Mouse (Mus musculus) embryonic facial prominence, embryonic 14.5 days (tissue): ENCODE results near the gene Zbtb39. TPM values are rescaled to one million over a fixed set of nuclear protein-coding genes. Genes with fewer than 3 reads are reported as not detected.

Experiments
- ATAC-seq: fragments of 200-750 bp; cut with Nextera tagmentation; 2 replicates; pipeline ENCODE4 v1.8.0; 2017; ENCODE audit warnings: low read depth, moderate number of reproducible peaks, moderate TSS enrichment
- DNase-seq: peaks from one replicate; pipeline ENCODE4 v3.0.0-alpha.2; 2015; ENCODE audit warnings: low spot score
- H3K27ac ChIP-seq: fragments of 300-500 bp; sonication (generic); replicated peaks from 2 replicates; pipeline ENCODE4 v1.5.1; 2014; ENCODE audit warnings: low read depth, mild to moderate bottlenecking, low read length, moderate library complexity
- H3K27me3 ChIP-seq: fragments of 300-500 bp; sonication (generic); replicated peaks from 2 replicates; pipeline ENCODE4 v1.6.1; 2014; ENCODE audit warnings: low read length; ENCODE audit not compliant: control insufficient read depth, insufficient read depth
- H3K36me3 ChIP-seq: fragments of 300-500 bp; sonication (generic); 2 replicates; pipeline ENCODE4 v1.6.1; 2014; ENCODE audit warnings: low read length, mixed read lengths; ENCODE audit not compliant: control insufficient read depth, insufficient read depth
- H3K4me1 ChIP-seq: fragments of 300-500 bp; sonication (generic); 2 replicates; pipeline ENCODE4 v1.6.1; 2014; ENCODE audit warnings: antibody characterized with exemption, low read length; ENCODE audit not compliant: control insufficient read depth, insufficient read depth
- H3K4me2 ChIP-seq: fragments of 300-500 bp; sonication (generic); 2 replicates; pipeline ENCODE4 v1.6.1; 2014; ENCODE audit warnings: low read depth, mild to moderate bottlenecking, low read length, moderate library complexity, mixed read lengths
- H3K4me3 ChIP-seq: fragments of 300-500 bp; sonication (generic); 2 replicates; pipeline ENCODE4 v1.5.1; 2014; ENCODE audit warnings: low read depth, mild to moderate bottlenecking, low read length
- H3K9ac ChIP-seq: fragments of 300-500 bp; sonication (generic); 2 replicates; pipeline ENCODE4 v1.6.1; 2014; ENCODE audit warnings: low read depth, mild to moderate bottlenecking, low read length, moderate library complexity, mixed read lengths
- H3K9me3 ChIP-seq: fragments of 300-500 bp; sonication (generic); 2 replicates; pipeline ENCODE4 v1.6.1; 2016; ENCODE audit warnings: low read length; ENCODE audit not compliant: control insufficient read depth
- WGBS: fragments of 180-500 bp; shearing (Covaris S2); extraction: QIAGEN DNeasy Blood & Tissue Kit; methylation state at CpG from one replicate; pipeline ENCODE4 v1.1.7; 2014; 5-methylcytosine and 5-hydroxymethylcytosine counted together
- polyA plus RNA-seq: library from polyadenylated mRNA; unstranded; fragments of >200 nt; fragmentation: Nextera tagmentation; extraction: Ambion mirVana; gene quantifications from 2 replicates; pipeline ENCODE4 v1.2.1, GENCODE M21; 2014

Gene Zbtb39
- polyA plus RNA-seq, 1 experiment from 2014 or later = 3.7 TPM

GRCm38 (mm10) chr10:127730285-127730932 lies 8.9 kb upstream of the Zbtb39 start:
- H3K4me3 ChIP-seq = no peak overlapping the region
- 48% methylated on average over 11 of the region's 11 CpGs for WGBS
- no peak for ATAC-seq

GRCm38 (mm10) chr10:127730933-127731310 lies 8.4 kb upstream of the Zbtb39 start:
- H3K4me3 ChIP-seq = no peak overlapping the region
- DNase-seq (peak; percentile 56), ATAC-seq (0 out of 2 replicates have a peak, but pooled peaks have one; percentile 35)
- H3K9ac ChIP-seq = no peak overlapping the region
- H3K27me3 ChIP-seq = 0 out of 2 replicates have a peak, but pooled peaks cover 4% of the 10 kb centered on the region
- no peaks in the 10 kb centered on the region for H3K36me3 ChIP-seq
- H3K4me1 ChIP-seq = no peaks in the 10 kb centered on the region
- H3K4me2 ChIP-seq = no peak overlapping the region
- 33% methylated on average over 9 of the region's 9 CpGs for WGBS
- H3K27ac ChIP-seq = no peak overlapping the region
- H3K9me3 ChIP-seq = no peaks in the 10 kb centered on the region

More at GRCm38 (mm10) chr10:127730285-127730932, 8.9 kb upstream of the Zbtb39 start:
- H3K36me3 ChIP-seq = no peaks in the 10 kb centered on the region
- no peak for DNase-seq
- no peaks in the 10 kb centered on the region for H3K4me1 ChIP-seq
- H3K27me3 ChIP-seq = 0 out of 2 replicates have a peak, but pooled peaks cover 4% of the 10 kb centered on the region
- H3K9ac ChIP-seq = no peak overlapping the region
- H3K27ac ChIP-seq = no peak overlapping the region
- no peak overlapping the region for H3K4me2 ChIP-seq
- no peaks in the 10 kb centered on the region for H3K9me3 ChIP-seq

GRCm38 (mm10) chr10:127731397-127731796 lies 7.9 kb upstream of the Zbtb39 start:
- ATAC-seq (no peak), DNase-seq (no peak)
- Histone ChIP-seq H3K4me2 (no peak overlapping the region), H3K27me3 (0 out of 2 replicates have a peak, but pooled peaks cover 4% of the 10 kb centered on the region), H3K4me1 (no peaks in the 10 kb centered on the region), H3K9me3 (no peaks in the 10 kb centered on the region), H3K9ac (no peak overlapping the region), H3K36me3 (no peaks in the 10 kb centered on the region), H3K4me3 (no peak overlapping the region), H3K27ac (no peak overlapping the region)
- 30% methylated on average over 5 of the region's 5 CpGs for WGBS

- Histone ChIP-seq H3K36me3 (no peaks in the 10 kb centered on the region), H3K4me3 (no peak overlapping the region), H3K9ac (no peak overlapping the region), H3K27ac (no peak overlapping the region), H3K4me1 (no peaks in the 10 kb centered on the region), H3K4me2 (no peak overlapping the region), H3K9me3 (no peaks in the 10 kb centered on the region), H3K27me3 (no peaks in the 10 kb centered on the region)
- DNase-seq = peak; percentile 49
- no peak for ATAC-seq
- 40% methylated on average over 5 of the region's 5 CpGs for WGBS
Observed at GRCm38 (mm10) chr10:127734434-127734833, 4.9 kb upstream of the Zbtb39 start.

DNA sequence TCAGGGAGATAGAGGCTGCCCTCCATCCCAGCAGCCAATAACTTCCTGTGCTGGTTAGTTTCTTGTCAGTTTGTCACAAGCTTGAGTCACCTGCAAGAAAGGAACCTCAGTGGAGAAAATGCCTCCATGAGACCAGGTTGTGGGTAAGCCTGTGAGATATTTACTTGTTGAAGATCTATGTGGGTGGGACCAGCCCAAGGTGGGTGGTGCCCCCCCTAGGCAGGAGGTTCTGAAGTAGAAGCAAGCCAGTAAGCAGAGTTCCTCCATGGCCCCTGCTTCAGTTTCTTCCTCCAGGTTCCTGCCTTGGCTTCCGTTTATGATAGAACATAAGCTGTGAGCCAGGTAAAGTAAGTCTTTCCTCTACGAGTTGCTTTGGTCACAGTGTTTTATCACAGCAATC lies 3.1 kb upstream of the Zbtb39 start:
- ATAC-seq (no peak), DNase-seq (no peak)
- Histone ChIP-seq H3K36me3 (0 out of 2 replicates have a peak, but pooled peaks cover under 1% of the 10 kb centered on the region), H3K27me3 (no peaks in the 10 kb centered on the region), H3K4me1 (peaks cover 8% of the 10 kb centered on the region; the same call in 1 of the 2 replicates), H3K9me3 (no peaks in the 10 kb centered on the region), H3K9ac (no peak overlapping the region), H3K27ac (no peak overlapping the region), H3K4me2 (no peak overlapping the region), H3K4me3 (no peak overlapping the region)
- WGBS = 78% methylated on average over 2 of the region's 2 CpGs

- no peak for ATAC-seq
Observed at GRCm38 (mm10) chr10:127736916-127737315, 2.4 kb upstream of the Zbtb39 start.

GRCm38 (mm10) chr10:127737552-127737951 lies 1.8 kb upstream of the Zbtb39 start:
- DNase-seq (no peak), ATAC-seq (no peak)
- Histone ChIP-seq H3K36me3 (peaks cover 13% of the 10 kb centered on the region), H3K27me3 (no peaks in the 10 kb centered on the region), H3K4me3 (no peak overlapping the region), H3K9ac (no peak overlapping the region), H3K27ac (no peak overlapping the region), H3K4me2 (no peak overlapping the region), H3K9me3 (no peaks in the 10 kb centered on the region), H3K4me1 (peaks cover 8% of the 10 kb centered on the region; the same call in 1 of the 2 replicates)
- WGBS = 19% methylated on average over 2 of the region's 2 CpGs

More at GRCm38 (mm10) chr10:127736916-127737315, 2.4 kb upstream of the Zbtb39 start:
- H3K4me2 ChIP-seq = no peak overlapping the region
- no peaks in the 10 kb centered on the region for H3K9me3 ChIP-seq
- DNase-seq = no peak
- 75% methylated on average over 4 of the region's 4 CpGs for WGBS
- H3K27ac ChIP-seq = no peak overlapping the region
- H3K36me3 ChIP-seq = peaks cover 7% of the 10 kb centered on the region
- H3K4me1 ChIP-seq = peaks cover 8% of the 10 kb centered on the region; the same call in 1 of the 2 replicates
- H3K9ac ChIP-seq = no peak overlapping the region
- no peaks in the 10 kb centered on the region for H3K27me3 ChIP-seq
- H3K4me3 ChIP-seq = no peak overlapping the region

DNA sequence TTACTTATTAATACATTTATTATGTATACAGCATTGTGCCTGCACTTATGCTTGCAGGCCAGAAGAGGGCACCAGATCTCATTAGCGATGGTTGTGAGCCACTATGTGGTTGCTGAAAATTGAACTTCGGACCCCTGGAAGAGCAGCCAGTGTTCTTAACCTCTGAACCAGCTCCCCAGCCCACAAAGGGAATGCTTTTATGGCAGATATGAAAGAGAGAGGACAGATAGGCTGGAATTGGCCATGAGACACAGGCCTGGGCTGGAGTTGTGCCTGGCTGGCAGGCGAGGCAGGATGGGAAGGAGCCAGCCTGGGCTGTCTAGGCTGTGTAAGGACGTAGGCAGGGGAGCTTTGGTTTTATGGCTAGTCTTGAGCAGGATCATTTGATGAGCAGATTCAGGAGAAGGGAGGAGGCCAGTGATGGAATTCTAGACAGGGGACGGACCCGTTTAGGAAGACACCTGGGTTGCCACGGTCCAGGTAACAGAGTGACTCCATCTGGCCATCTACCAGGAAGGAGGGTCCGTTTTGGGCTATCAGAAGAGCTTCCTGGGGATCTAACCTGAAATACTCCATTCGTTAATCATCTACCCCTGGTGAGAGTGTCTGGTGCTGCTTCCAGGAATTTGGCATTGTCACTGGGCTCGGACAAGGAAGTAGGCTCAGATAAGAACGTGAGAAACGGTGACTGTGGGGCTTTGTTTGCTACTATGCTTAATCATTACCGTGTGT lies 1.0 kb upstream of the Zbtb39 start:
- ATAC-seq = no peak
- no peak overlapping the region; the same call in 1 of the 2 replicates for H3K27ac ChIP-seq
- 48% methylated on average over 13 of the region's 13 CpGs for WGBS
- no peaks in the 10 kb centered on the region for H3K9me3 ChIP-seq
- no peaks in the 10 kb centered on the region for H3K27me3 ChIP-seq
- peak overlapping the region; percentile 95; the same call in 1 of the 2 replicates for H3K4me3 ChIP-seq
- H3K9ac ChIP-seq = no peak overlapping the region
- H3K4me2 ChIP-seq = peak overlapping the region; percentile 89; the same call in 1 of the 2 replicates
- no peak for DNase-seq
- peaks cover 21% of the 10 kb centered on the region for H3K36me3 ChIP-seq
- H3K4me1 ChIP-seq = peaks cover 8% of the 10 kb centered on the region; the same call in 1 of the 2 replicates
